Mouse (Mus musculus) embryonic facial prominence, embryonic 13.5 days (tissue): ENCODE data around the gene Kalrn. TPM values are rescaled to one million over a fixed set of nuclear protein-coding genes. Genes with fewer than 3 reads are reported as not detected.

Experiments used
- ATAC-seq: fragments of 200-750 bp; cut with Nextera tagmentation; 2 replicates; pipeline ENCODE4 v1.8.0; 2017; ENCODE audit warnings: low read depth; ENCODE audit not compliant: insufficient number of reproducible peaks, insufficient read depth, low FRiP score, low TSS enrichment
- H3K27ac ChIP-seq: fragments of 300-500 bp; sonication (generic); 2 replicates; pipeline ENCODE4 v1.5.1; 2015; ENCODE audit warnings: moderate library complexity, mild to moderate bottlenecking, inconsistent platforms
- H3K27me3 ChIP-seq: fragments of 300-500 bp; sonication (generic); 2 replicates; pipeline ENCODE4 v1.6.1; 2015; ENCODE audit warnings: mild to moderate bottlenecking, inconsistent platforms
- H3K36me3 ChIP-seq: fragments of 300-500 bp; sonication (generic); 2 replicates; pipeline ENCODE4 v1.6.1; 2015; ENCODE audit warnings: mild to moderate bottlenecking, inconsistent platforms
- H3K4me1 ChIP-seq: fragments of 300-500 bp; sonication (generic); 2 replicates; pipeline ENCODE4 v1.6.1; 2015; ENCODE audit warnings: inconsistent platforms
- H3K4me2 ChIP-seq: fragments of 300-500 bp; sonication (generic); 2 replicates; pipeline ENCODE4 v1.6.1; 2015; ENCODE audit warnings: moderate library complexity, mild to moderate bottlenecking, inconsistent platforms
- H3K4me3 ChIP-seq: fragments of 300-500 bp; sonication (generic); 2 replicates; pipeline ENCODE4 v1.5.1; 2015; ENCODE audit warnings: mild to moderate bottlenecking, inconsistent platforms
- H3K9ac ChIP-seq: fragments of 300-500 bp; sonication (generic); 2 replicates; pipeline ENCODE4 v1.6.1; 2015; ENCODE audit warnings: mild to moderate bottlenecking, inconsistent platforms
- H3K9me3 ChIP-seq: fragments of 300-500 bp; sonication (generic); 2 replicates; pipeline ENCODE4 v1.6.1; 2016; ENCODE audit warnings: inconsistent platforms
- WGBS: fragments of 180-500 bp; shearing (Covaris S2); methylation state at CpG from one replicate; pipeline ENCODE4 v1.1.7; 2015; ENCODE audit warnings: mixed read lengths; 5-methylcytosine and 5-hydroxymethylcytosine counted together
- polyA plus RNA-seq: library from polyadenylated mRNA; unstranded; fragments of >200 nt; fragmentation: Nextera tagmentation; extraction: Ambion mirVana; gene quantifications from 2 replicates; pipeline ENCODE4 v1.2.1, GENCODE M21; 2015

The Kalrn gene
- polyA plus RNA-seq, 1 experiment from 2014 or later: 18.3 TPM

DNA sequence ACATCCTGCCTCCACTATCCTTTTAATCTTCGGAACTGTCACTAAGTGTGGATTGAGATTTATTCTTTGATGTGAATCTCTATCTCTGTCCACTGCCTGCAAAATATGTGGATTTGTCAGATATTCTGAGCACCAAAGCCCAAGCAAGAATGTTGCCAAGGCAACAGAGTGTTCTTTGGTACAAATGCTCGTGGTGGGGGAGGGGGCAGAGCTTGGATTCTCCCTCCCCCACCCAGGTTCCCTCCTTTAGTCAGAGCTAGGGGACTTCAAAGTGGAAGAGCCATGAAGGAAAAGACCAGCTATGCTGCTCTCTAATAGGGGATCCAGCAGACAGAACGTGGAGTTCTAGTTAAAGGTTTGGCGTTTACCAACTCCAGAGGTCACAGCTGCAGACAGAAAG is 99.4 kb downstream of the Kalrn start:
- 56% methylated on average over 4 of the region's 4 CpGs for WGBS

DNA sequence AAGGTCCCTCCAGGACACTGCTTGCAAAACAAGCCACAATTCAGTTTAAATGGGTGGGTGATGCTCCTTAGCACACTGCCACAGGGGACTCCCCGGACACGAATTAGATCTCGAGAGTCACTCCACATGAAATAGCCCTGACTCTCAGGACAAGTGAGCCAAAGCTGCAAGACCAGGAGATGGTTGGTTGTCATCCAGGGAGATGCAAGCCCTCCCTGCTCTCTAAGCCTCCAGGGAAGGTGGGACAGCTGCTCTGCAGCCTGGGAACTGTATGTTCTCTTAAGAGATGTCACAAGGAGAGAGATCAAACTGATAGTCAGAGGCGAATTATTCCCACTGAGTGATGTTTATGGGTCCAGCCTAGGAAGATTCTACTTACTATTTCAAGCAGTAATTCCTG is 101.9 kb downstream of the Kalrn start:
- Histone ChIP-seq H3K4me2 (no peak overlapping the region), H3K9me3 (no peaks in the 10 kb centered on the region), H3K36me3 (no peaks in the 10 kb centered on the region), H3K27ac (no peak overlapping the region), H3K4me3 (no peak overlapping the region), H3K9ac (no peak overlapping the region), H3K4me1 (peaks cover 50% of the 10 kb centered on the region), H3K27me3 (no peaks in the 10 kb centered on the region)
- WGBS: 75% methylated on average over 4 of the region's 4 CpGs
- ATAC-seq: no peak

More for the DNA sequence above, 99.4 kb downstream of the Kalrn start:
- Histone ChIP-seq H3K9me3 (no peaks in the 10 kb centered on the region), H3K27ac (no peak overlapping the region), H3K36me3 (no peaks in the 10 kb centered on the region), H3K9ac (no peak overlapping the region), H3K4me2 (no peak overlapping the region), H3K27me3 (no peaks in the 10 kb centered on the region), H3K4me3 (no peak overlapping the region), H3K4me1 (peaks cover 46% of the 10 kb centered on the region)
- no peak for ATAC-seq

GRCm38 (mm10) chr16:34470343-34470742 is 103.0 kb downstream of the Kalrn start:
- H3K4me2 ChIP-seq: no peak overlapping the region
- peaks cover 50% of the 10 kb centered on the region for H3K4me1 ChIP-seq
- no peak for ATAC-seq
- H3K4me3 ChIP-seq: no peak overlapping the region
- 82% methylated on average over 5 of the region's 5 CpGs for WGBS
- no peaks in the 10 kb centered on the region for H3K27me3 ChIP-seq
- no peaks in the 10 kb centered on the region for H3K9me3 ChIP-seq
- no peak overlapping the region for H3K27ac ChIP-seq
- no peak overlapping the region for H3K9ac ChIP-seq
- no peaks in the 10 kb centered on the region for H3K36me3 ChIP-seq

DNA sequence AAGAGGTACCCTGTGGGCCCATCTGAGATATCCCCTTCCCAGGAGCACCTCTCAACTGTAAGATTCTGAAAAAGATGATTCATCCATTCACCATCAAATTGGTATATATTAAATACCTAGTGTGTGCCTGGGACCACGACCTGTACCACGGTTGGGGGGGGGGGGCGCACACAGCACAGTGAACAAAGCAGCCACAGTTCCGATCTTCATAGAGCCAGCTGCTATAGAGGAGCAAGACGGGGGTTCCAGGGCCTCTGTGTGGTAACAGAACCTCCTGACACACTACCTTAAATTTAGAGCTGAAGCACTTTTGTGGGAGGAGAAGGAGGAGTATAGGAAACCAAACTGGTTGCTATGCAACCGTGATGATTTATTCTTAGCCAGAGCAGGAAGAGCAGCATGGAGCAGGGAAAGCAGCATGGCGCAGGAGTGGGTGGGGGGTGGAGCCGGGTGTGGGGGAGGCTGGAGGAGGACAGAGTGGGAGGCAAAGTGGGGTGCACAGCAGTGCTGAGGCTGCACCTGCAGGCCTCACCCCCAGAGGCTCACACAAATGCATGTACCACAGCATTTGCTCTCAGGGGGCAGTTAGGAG is 104.0 kb downstream of the Kalrn start:
- peaks cover 45% of the 10 kb centered on the region for H3K4me1 ChIP-seq

DNA sequence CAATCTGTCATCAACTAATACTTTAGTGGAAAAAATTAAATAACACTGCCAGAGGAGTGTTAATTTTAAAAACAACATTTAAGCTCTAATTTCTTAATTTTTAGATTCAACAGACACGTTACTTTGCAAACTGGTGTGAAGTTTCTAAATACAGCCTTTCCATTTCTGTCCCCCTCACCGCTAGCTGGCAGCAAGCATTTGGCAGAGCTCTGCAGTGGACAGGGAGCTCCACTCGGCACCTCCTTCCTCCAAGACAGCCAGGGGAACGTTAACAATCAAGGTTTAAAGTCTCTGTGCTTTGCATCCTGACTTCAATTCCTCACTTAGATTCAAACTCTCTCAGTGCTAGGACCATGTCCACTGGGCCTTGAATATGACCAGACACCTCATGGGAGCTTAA is 106.7 kb downstream of the Kalrn start:
- Histone ChIP-seq H3K36me3 (no peaks in the 10 kb centered on the region), H3K4me3 (no peak overlapping the region), H3K4me1 (peaks cover 28% of the 10 kb centered on the region), H3K9ac (no peak overlapping the region), H3K9me3 (no peaks in the 10 kb centered on the region), H3K27ac (no peak overlapping the region), H3K4me2 (no peak overlapping the region), H3K27me3 (no peaks in the 10 kb centered on the region)
- WGBS: 53% methylated on average over 4 of the region's 4 CpGs
- ATAC-seq: no peak

More for the DNA sequence above, 104.0 kb downstream of the Kalrn start:
- 53% methylated on average over 8 of the region's 8 CpGs for WGBS
- Histone ChIP-seq H3K27ac (no peak overlapping the region), H3K36me3 (no peaks in the 10 kb centered on the region), H3K4me2 (no peak overlapping the region), H3K9me3 (no peaks in the 10 kb centered on the region), H3K9ac (no peak overlapping the region), H3K4me3 (no peak overlapping the region), H3K27me3 (no peaks in the 10 kb centered on the region)
- ATAC-seq: peak; percentile 48; the same call in 1 of the 2 replicates

GRCm38 (mm10) chr16:34456314-34456713 is 117.0 kb downstream of the Kalrn start:
- 63% methylated on average over 7 of the region's 7 CpGs for WGBS
- ATAC-seq: no peak
- no peaks in the 10 kb centered on the region for H3K36me3 ChIP-seq
- H3K27me3 ChIP-seq: no peaks in the 10 kb centered on the region
- no peak overlapping the region for H3K4me3 ChIP-seq
- peaks cover 26% of the 10 kb centered on the region for H3K4me1 ChIP-seq
- no peaks in the 10 kb centered on the region for H3K9me3 ChIP-seq
- H3K27ac ChIP-seq: no peak overlapping the region
- no peak overlapping the region for H3K9ac ChIP-seq
- H3K4me2 ChIP-seq: no peak overlapping the region

DNA sequence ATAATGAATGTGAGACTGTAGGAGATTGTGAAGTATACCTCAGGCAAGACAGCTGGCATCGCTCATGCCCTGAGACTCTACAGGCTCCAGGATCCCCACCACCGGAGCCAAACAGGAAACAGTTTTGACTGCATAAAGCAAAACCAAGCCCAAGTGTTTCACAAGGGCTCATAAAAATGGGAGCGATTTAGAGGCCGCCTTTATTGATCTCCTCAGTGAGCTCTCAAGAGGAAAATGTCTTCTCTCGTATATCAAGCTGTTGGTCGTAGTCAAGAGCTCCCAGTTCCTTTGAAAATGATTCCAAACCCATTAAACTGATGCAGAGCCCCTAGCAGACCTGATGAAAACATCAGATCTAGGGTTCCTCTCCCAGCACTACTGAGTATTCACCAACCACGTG is 127.7 kb downstream of the Kalrn start:
- H3K9ac ChIP-seq: no peak overlapping the region
- H3K36me3 ChIP-seq: no peaks in the 10 kb centered on the region
- no peak overlapping the region for H3K4me3 ChIP-seq
- no peaks in the 10 kb centered on the region for H3K27me3 ChIP-seq
- H3K4me1 ChIP-seq: peaks cover 34% of the 10 kb centered on the region
- WGBS: 70% methylated on average over 7 of the region's 7 CpGs
- no peaks in the 10 kb centered on the region for H3K9me3 ChIP-seq
- H3K27ac ChIP-seq: peak overlapping the region; percentile 8; the same call in 1 of the 2 replicates
- no peak overlapping the region for H3K4me2 ChIP-seq
- ATAC-seq: no peak

GRCm38 (mm10) chr16:34441704-34442103 is 131.6 kb downstream of the Kalrn start:
- H3K27ac ChIP-seq: peak overlapping the region; percentile 74; the same call in 1 of the 2 replicates
- no peak for ATAC-seq

GRCm38 (mm10) chr16:34440994-34441414 is 132.3 kb downstream of the Kalrn start:
- H3K4me2 ChIP-seq: no peak overlapping the region; the same call in 1 of the 2 replicates
- H3K36me3 ChIP-seq: no peaks in the 10 kb centered on the region
- WGBS: 37% methylated on average over 4 of the region's 4 CpGs
- ATAC-seq: 0 out of 2 replicates have a peak, but pooled peaks have one; percentile 43
- no peak overlapping the region for H3K4me3 ChIP-seq
- peaks cover 31% of the 10 kb centered on the region for H3K4me1 ChIP-seq
- no peaks in the 10 kb centered on the region for H3K9me3 ChIP-seq
- no peaks in the 10 kb centered on the region for H3K27me3 ChIP-seq
- H3K27ac ChIP-seq: peak overlapping the region; percentile 74
- no peak overlapping the region for H3K9ac ChIP-seq

More at GRCm38 (mm10) chr16:34441704-34442103, 131.6 kb downstream of the Kalrn start:
- Histone ChIP-seq H3K27me3 (no peaks in the 10 kb centered on the region), H3K4me1 (peaks cover 33% of the 10 kb centered on the region), H3K4me3 (no peak overlapping the region), H3K9ac (no peak overlapping the region), H3K9me3 (no peaks in the 10 kb centered on the region), H3K36me3 (no peaks in the 10 kb centered on the region), H3K4me2 (no peak overlapping the region)
- WGBS: 74% methylated on average over 2 of the region's 2 CpGs

GRCm38 (mm10) chr16:34440019-34440615 is 133.2 kb downstream of the Kalrn start:
- ATAC-seq: peak; percentile 20; the same call in 1 of the 2 replicates

DNA sequence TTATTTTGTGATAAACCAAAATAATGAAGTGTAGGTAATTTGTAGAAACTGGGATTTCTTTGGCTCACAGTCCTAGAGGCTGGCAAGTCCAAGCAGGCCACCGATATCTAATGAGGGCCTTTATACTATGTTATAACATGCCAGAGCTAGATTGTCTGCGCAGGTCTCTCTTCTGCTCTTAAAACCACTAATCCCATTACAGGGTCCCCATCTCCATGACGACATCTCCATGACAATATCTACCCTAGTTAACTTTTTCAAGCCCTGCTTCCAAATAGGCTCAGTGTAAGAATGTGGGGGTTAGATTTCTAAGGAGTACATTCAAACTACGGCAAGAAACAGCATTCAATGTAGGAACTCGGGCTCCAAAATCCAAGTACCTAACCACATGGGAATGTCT is 143.2 kb downstream of the Kalrn start:
- ATAC-seq: peak; percentile 52; the same call in 1 of the 2 replicates
- H3K4me1 ChIP-seq: peaks cover 35% of the 10 kb centered on the region
- WGBS: 56% methylated on average over 5 of the region's 5 CpGs
- no peak overlapping the region for H3K27ac ChIP-seq
- H3K4me2 ChIP-seq: no peak overlapping the region
- no peaks in the 10 kb centered on the region for H3K36me3 ChIP-seq
- no peaks in the 10 kb centered on the region for H3K27me3 ChIP-seq
- no peak overlapping the region for H3K9ac ChIP-seq
- no peak overlapping the region for H3K4me3 ChIP-seq
- no peaks in the 10 kb centered on the region for H3K9me3 ChIP-seq

More at GRCm38 (mm10) chr16:34440019-34440615, 133.2 kb downstream of the Kalrn start:
- Histone ChIP-seq H3K9me3 (no peaks in the 10 kb centered on the region), H3K4me1 (peaks cover 24% of the 10 kb centered on the region), H3K27me3 (no peaks in the 10 kb centered on the region), H3K4me3 (no peak overlapping the region), H3K9ac (no peak overlapping the region), H3K4me2 (no peak overlapping the region), H3K27ac (peak overlapping the region; percentile 74), H3K36me3 (no peaks in the 10 kb centered on the region)
- WGBS: 85% methylated on average over 8 of the region's 8 CpGs

GRCm38 (mm10) chr16:34427654-34428053 is 145.7 kb downstream of the Kalrn start:
- Histone ChIP-seq H3K9me3 (no peaks in the 10 kb centered on the region), H3K4me1 (peaks cover 40% of the 10 kb centered on the region), H3K36me3 (no peaks in the 10 kb centered on the region), H3K27ac (no peak overlapping the region), H3K4me3 (no peak overlapping the region), H3K4me2 (no peak overlapping the region), H3K9ac (no peak overlapping the region), H3K27me3 (no peaks in the 10 kb centered on the region)
- no peak for ATAC-seq
- WGBS: 70% methylated on average over 5 of the region's 5 CpGs
